Mouse (Mus musculus): Measurements from ENCODE around the gene Ugt1a8. TPM values are rescaled to one million over a fixed set of nuclear protein-coding genes. Genes with fewer than 3 reads are reported as not detected.
"Not testable (repeated sequence)": the region's sequence is repeated elsewhere in the genome, so short reads cannot be mapped to it uniquely, and the experiment has no call there.

Gene Ugt1a8
- not detected for total RNA-seq (2022)

DNA sequence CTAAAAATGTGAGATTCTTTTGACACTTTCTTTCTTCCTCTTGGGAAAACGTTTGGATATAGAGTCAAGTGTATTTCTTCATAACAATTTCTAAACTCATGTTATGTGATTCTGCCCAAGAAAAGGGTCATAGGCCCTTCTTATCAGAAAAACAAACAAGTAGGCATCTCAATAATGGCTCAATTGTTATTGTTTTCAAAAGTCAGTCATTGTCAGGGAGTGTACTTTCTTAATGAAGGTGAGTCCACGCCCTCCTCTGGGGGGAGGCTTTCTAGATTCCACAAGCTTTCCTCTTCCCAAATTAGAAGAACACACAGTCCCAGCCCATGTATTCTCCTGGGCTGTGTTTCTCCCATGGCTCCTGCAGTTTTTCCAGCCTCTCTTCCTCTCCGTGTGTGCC is at the start of gene Ugt1a8:
Gene Ugt1a8 (plus strand): TSS at position 301 of the 400 bp plus-strand sequence.
- no peak for DNase-seq (ENCODE audit: low spot score in 2 of 2)

DNA sequence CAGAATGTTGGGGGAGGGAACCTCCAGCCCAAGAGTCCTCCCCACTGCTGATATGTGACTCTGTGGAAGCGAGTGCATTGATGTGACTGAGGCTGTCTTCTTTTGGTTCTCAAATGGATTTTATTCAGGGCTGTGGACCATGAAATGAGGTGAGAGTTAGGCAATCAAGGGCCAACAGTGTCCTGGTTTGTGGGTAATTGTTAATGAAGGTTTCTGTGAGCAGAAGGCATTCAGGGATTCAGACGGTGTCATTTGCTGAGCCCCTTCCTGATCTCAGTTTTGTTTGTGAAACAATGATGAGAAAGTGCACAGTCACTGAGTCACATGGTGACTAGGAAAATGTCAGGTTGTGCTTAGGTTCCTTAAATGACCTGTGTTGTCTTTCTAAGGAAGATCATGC is 44.6 kb upstream of the Ugt1a8 start:
- DNase-seq (ENCODE audit: low spot score in 2 of 2): not testable (repeated sequence)

DNA sequence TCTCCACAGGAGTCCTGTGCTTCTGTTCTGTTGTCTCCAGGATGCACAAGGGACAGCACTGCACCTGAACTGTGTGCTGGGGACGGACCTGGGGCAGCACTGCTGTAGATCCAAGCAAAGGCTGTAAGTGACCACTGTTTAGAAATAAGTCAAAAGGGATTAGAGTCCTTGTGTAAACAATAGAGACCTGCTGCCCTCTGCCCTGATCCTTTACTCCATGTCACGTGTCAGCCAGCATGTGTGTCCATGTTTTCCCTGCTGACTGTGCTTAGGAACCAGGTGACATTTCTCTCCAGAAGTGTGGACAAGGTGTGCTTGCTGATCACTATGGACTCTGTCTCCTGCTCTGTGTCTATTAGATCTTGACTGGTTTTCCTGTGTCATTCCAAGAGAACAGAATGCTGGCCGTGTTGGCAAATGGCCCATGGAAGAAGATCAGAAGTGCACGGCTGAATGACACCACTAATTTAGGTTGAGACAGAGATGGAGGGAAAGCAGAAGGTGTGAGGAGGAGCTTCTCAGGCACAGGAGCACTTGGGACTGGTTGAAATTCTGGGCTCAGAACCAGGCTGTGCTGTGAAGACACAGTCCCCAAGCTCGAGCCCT is 42.7 kb upstream of the Ugt1a8 start:
- not testable (repeated sequence) for DNase-seq (ENCODE audit: low spot score in 2 of 2)

DNA sequence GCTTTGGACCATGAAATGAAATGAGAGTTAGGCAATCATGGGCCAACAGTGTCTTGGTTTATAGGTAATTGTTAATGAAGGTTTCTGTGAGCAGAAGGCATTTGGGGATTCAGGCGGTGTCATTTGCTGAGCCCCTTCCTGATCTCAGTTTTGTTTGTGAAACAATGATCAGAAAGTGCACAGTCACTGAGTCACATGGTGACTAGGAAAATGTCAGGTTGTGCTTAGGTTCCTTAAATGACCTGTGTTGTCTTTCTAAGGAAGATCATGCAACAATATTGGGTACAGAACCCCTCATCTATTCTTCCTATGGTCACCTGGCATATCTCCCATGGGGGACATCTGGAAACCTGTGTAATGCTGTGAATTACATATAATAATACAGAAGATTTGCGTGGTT is 40.2 kb upstream of the Ugt1a8 start:
- not testable (repeated sequence) for DNase-seq (ENCODE audit: low spot score in 2 of 2)

DNA sequence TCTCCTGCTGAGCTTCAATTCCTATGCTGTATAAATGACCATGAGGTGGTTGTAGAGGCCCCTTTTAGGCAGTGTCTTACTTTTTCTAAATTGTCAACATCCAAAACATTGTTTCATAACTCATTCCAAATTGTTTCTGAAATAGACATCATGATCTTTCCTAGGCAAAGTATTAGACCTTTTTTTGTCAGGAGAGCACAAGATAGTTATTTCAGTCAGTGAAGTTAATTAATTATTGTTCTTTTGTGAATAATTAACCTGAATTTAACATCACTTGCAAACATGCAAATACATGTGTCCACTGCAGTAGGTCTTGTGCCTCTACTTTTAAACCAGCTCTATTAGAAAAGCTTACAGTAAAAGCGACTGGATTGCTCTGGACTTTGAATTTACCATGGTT is 32.5 kb upstream of the Ugt1a8 start, which contains the start of gene Ugt1a10:
Gene Ugt1a10 (plus strand): TSS at position 301 of the 400 bp plus-strand sequence.
- DNase-seq (ENCODE audit: low spot score in 2 of 2): no peak

DNA sequence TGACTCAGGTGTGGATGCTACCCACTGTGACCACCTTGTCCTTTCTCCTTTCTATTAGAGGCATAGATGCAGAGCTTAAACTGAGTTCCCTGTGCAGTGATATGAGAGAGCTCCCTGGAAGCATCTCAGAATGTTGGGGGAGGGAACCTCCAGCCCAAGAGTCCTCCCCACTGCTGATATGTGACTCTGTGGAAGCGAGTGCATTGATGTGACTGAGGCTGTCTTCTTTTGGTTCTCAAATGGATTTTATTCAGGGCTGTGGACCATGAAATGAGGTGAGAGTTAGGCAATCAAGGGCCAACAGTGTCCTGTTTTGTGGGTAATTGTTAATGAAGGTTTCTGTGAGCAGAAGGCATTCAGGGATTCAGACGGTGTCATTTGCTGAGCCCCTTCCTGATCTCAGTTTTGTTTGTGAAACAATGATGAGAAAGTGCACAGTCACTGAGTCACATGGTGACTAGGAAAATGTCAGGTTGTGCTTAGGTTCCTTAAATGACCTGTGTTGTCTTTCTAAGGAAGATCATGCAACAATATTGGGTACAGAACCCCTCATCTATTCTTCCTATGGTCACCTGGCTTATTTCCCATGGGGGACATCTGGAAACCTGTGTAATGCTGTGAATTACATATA is 21.0 kb upstream of the Ugt1a8 start:
- not testable (repeated sequence) for DNase-seq (ENCODE audit: low spot score in 2 of 2)

DNA sequence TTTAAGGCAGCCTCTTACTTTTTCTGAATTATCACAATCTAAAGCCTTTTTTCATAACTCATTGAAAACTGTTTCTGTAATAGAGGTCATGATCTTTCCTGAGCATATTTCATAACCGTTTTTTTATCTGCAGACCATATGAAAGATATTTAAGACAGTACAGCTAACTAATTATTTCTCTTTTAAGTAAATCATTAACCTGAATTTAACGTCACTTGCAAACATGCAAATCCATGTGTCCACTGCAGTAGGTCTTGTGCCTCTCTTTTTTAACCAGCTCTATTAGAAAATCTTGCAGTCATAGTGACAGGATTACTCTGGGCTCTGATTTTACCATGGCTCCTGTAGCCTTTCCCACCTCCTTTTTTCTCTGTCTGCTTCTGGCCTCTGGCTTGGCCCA is 17.1 kb upstream of the Ugt1a8 start, which contains the start of gene Ugt1a9:
Gene Ugt1a9 (plus strand): TSS at position 306 of the 400 bp plus-strand sequence.
- DNase-seq (ENCODE audit: low spot score in 2 of 2): no peak

DNA sequence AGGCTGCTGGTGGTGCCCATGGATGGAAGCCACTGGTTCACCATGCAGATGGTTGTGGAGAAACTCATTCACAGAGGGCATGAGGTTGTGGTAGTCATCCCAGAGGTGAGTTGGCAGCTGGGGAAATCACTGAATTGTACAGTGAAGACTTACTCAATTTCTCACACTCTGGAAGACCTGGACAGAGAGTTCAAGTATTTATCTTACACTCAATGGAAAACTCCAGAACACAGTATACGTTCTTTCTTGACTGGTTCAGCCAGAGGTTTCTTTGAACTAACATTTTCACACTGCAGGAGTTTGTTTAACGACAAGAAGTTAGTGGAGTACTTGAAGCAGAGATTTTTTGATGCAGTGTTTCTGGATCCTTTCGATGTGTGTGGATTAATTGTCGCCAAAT is 16.7 kb upstream of the Ugt1a8 start:
- no peak for DNase-seq (ENCODE audit: low spot score in 2 of 2)

DNA sequence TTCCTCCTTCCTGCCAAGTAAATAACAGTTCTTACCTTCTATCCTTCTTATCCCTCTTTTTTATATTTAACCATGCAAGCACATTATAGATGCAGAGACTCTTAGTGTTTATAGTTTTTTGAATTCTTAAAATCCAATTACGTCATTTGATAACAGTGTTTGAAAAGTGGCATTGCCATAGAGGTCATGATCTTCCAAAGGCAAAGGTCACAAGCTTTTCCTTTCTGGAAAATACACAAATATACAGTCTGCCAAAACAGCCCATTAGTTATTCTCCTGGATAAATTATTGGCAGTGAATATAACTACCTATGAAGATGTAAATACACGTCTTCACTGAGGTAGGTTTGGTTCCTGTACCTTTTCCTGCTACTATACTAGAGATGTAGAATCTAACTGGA is 13.1 kb upstream of the Ugt1a8 start:
- DNase-seq (ENCODE audit: low spot score in 2 of 2): no peak

DNA sequence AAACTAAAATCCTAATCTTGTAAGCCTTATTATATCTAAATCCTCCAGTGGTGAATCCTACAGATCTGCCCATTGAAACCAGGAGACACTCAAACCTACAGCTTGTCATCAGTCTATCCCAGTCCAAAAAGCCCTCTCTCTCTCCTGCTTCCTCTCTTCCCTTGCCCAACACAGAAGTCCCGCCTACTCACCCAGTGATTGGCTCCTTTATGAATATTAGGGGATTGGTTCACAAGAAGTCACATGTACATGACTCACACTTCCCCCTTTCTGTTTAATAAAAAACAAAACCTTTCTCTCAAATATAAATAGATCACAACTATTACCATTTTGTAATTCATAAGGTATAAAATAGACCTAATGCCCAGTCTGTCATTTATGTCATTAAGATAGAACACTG is 10.5 kb upstream of the Ugt1a8 start:
- no peak for DNase-seq (ENCODE audit: low spot score in 2 of 2)

DNA sequence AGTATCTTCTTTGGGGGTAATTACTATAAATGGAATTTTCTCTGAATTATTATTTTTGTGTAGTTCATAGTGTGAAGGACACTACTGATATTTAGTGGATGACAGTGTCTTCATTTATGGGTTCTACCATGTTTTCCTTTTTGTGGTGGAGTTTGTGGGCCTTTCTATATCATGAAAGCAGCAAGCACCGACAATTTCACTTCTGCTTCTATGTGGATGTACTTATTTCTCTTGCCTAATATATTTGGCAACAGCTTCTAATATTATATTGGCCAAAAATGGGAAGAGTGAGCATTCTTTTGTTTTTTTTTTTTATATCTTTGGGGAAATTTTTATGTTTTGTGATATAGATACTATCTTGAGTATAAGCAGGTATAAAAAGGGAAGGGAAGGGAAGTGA is 5.9 kb upstream of the Ugt1a8 start:
- DNase-seq (ENCODE audit: low spot score in 2 of 2): no peak

DNA sequence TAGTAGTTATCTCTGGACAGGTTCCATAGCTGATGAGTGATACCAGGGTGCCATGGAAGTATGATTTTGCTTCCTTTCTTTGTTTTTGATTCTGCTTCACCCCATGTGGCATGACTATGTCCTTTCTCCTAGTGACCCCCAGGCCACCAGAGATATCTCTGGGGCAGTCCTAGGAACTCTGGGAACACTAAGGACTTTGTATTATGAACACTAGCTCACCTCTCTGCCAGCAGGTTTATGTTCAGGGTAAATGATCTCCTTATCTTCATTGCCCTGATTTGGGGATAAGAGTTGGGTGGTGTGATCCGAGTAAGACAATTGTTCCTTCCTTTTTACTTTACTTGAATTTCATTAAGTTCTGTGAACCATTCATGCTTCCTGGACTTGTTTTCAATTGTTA is 1.5 kb upstream of the Ugt1a8 start:
- no peak for DNase-seq (ENCODE audit: low spot score in 2 of 2)

DNA sequence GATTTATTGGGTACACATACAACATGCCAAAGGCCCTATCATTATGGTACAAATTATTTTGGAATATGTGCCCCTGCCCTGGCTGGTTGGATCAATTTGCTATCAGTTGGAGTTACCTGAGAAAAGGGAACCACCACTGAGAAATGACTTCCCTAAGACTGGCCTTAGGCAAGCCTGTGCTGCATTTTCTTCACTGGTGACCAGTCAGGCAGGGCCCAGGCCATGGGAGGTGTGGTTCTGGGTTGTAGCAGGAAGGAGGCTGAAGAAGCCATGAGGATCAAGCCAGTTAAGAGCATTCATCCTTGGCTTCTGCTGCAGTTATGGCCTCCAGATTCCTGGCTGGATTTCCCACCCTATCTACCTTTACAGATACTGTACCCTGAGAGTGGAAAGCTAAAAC is 4.7 kb downstream of the Ugt1a8 start:
- DNase-seq (ENCODE audit: low spot score in 2 of 2): no peak

DNA sequence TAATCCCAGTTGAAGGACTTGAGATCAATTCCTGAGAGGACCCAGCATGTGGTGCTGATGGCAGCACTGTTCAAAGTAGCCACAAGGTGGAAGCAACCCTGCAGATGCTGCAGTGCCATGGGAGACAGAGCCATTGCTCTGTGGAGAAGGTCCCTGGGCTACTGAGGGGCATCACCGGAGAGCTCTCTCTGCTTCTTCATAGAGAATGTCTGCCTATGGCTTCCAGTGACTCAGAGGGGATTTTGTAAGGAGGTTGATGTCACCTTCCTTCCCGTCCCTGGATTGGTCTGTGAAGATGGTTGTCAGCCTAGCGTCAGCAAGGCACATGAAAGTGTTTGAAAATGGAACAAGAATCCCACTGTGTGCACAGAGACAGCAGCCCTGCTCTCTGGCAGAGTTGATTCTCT is 6.7 kb downstream of the Ugt1a8 start:
- DNase-seq (ENCODE audit: low spot score in 2 of 2): not testable (repeated sequence)

DNA sequence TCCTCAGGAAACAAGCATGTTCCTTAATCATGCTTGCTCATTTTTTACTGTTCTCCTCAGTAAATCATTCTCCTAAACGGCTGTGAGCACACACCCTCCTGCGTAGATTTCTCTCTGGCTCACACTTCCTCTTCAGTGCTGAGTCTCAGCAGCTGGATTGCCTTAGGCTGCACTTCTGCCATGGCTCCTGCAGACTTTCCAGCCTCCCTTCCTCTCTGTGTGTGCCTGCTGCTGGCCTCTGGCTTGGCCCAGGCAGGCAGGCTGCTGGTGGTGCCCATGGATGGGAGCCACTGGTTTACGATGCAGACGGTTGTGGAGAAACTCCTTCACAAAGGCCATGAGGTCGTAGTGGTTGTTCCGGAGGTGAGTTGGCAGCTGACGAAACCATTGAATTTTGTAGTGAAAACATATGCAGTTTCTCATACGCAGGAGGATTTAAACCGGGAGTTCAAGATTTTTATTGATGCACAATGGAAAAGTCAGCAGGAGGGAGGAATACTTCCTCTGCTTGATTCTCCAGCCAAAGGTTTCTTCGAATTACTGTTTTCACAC is 7.4 kb downstream of the Ugt1a8 start, which contains the start of gene Ugt1a7c:
Gene Ugt1a7c (plus strand): TSS at position 122 of the 552 bp plus-strand sequence.
- no peak for DNase-seq (ENCODE audit: low spot score in 2 of 2)

DNA sequence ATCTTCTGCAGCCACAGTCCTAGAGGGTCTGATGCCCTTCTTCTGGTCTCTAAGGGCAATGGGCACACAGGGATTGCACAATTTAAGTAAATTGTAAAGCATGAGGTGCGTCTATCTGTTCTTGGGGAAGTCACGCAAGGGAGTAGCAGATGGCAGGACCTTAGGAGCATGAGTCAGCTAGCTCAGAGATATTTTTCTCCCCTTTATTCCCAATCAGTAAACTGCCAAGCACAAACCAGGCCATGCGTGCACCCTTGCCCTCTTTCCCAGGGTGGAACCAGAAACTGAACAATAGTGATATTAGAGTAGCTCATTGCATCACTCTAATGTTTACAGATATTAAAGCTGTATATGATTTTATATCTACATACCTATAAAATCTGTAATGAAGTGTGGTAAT is 10.9 kb downstream of the Ugt1a8 start:
- DNase-seq (ENCODE audit: low spot score in 2 of 2): not testable (repeated sequence)

DNA sequence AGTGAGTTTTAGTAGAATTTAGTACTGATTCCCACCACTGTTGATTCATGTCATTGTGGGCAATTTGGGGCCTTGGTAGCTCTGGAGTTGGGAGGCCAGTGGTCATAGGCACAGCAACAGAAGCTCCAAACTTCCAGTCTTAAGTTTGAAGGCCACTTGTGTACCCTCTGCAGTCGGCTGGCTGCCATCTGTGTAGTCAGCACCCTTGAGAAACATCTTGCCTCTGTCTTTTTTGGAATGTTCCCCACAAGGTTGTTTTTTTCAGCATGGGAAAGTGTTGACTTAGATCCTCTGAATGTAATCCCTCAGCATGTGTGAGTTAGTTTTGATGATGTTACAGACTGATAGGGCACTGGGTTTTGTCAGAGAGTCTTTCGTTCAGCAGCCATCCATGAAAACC is 12.1 kb downstream of the Ugt1a8 start:
- DNase-seq (ENCODE audit: low spot score in 2 of 2): not testable (repeated sequence)

DNA sequence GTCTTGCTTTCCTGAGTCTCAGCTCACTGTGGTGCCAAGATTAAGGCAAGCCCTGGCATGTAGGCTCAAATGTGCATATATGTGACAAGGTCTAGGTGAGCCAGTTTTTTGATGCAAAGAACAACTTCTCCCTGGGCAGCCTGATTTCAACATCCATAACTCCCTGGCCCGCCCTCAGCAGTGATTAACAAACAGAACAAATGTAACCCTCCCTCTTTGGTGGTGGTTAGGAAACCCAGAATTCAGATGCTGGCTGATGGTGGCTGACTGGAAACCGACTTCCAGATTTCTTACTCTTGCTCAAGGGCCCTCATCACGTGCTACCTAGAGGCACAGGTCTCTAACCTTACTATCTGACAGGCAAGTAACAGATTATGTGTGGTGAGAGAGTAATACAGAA is 15.4 kb downstream of the Ugt1a8 start, which contains the start of gene Ugt1a6b:
Gene Ugt1a6b (plus strand): TSS at position 234 of the 400 bp plus-strand sequence.
- DNase-seq (ENCODE audit: low spot score in 2 of 2): not testable (repeated sequence)

DNA sequence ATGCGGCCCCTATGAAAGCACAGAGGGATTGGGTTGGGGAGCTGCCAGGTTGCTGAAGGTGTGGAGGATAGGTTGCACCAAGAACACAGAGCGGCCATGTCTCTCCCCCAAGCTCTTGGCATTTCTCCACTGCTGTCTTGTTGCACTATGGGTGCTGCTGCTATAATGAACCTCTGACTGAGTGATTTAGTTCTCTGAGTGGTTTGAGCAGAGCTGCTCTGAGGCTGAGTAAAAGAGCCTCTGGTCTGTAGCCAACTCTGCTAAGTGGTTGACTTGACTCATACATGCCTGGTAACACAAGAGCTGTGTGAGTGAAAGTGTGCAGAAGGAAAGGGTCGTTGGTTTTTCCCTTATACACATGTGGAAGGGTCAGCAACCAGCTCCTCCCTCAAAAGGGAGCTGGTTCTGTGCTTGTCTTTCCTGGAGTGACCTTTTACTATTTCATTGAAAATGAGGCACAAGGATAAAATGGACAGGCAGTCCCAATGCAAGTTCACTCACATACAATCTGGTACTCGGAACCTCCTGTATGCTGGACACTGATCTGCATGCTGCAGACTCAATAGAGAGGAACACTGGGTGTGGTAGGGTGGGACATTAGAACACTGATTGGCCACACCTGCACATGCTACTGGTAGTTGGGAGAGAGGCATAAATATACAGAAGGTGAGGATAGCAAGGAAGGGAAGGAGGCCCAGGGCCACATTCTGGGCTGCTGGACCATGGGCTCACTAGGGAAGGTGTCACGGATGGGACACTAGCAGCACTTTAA is 16.3 kb downstream of the Ugt1a8 start:
- DNase-seq (ENCODE audit: low spot score in 2 of 2): not testable (repeated sequence)

DNA sequence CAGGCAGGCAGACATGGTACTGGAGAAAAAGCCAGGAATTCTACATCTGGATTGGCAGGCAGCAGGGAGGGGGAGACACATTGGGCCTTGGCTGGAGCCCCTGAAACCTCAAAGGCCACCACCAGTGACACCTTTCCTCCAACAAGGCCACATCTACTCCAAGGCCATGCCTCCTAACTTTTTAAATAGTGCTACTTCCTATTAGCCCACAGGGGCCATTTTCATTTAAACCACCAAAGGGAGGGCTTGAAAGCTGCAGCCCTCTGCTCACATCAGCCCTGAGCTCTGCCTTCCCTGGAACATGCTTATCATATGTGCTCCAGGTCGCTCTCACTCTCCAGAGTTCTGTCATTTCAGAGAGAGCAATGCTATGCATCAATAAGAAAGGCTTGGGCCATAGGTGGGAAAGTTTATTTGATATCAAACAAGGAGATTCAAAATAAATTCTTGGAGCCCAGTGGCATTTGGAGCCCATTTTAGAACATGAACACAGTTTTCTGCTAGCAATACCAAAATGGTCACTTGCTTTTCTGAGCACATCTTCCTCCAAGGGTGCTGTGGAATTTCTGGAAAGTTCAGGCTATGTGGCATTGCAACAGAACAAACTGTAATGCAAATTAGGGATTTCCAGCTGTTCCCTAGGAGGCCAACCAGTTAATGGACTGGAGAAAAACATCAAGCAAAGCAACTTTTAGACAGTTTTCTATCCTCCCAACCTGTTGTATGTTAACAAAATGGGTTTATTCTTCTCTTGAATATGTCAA is 17.2 kb downstream of the Ugt1a8 start:
- no peak for DNase-seq (ENCODE audit: low spot score in 2 of 2)

DNA sequence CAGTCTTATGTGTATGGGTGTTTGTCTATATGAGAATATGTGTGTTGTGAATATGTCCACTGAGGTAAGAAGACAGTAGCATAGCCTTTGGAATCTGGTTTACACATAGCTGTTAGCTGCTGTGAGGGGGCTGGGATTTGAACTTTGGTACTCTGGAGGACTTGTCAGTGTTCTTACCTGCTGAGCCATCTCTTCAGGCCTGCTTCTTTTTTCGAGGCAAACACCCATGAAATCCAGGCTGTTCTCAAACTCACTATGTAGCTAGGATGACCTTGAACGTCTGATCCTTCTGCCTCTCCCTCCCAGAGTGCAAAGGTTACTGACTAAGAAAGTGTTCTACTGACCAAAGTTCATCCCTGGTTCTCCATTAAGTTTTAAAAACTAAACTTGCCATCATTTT is 18.0 kb downstream of the Ugt1a8 start:
- no peak for DNase-seq (ENCODE audit: low spot score in 2 of 2)

All from gastrocnemius, adult 8-10 months (tissue).